Mouse (Mus musculus): Measurements from ENCODE around the gene Ifitm6. TPM values are rescaled to one million over a fixed set of nuclear protein-coding genes. Genes with fewer than 3 reads are reported as not detected.

Ifitm6 gene
- 14.7 TPM for polyA plus RNA-seq (2014; fragmentation: Illumina TruSeq; extraction: RNeasy Lipid Tissue Mini Kit (QIAGEN cat#74804); ENCODE audit: low read depth, low replicate concordance)

GRCm38 (mm10) chr7:141017824-141018223 is at the start of gene Ifitm6:
Gene Ifitm6, minus strand, starts transcription at chr7:141017924.

GRCm38 (mm10) chr7:141060426-141061242 is 42.9 kb upstream of the Ifitm6 start, which contains the start of gene B4galnt4:
Gene B4galnt4, plus strand, starts transcription at chr7:141061104.

GRCm38 (mm10) chr7:141028831-141029230 is 11.1 kb upstream of the Ifitm6 start, which contains the start of gene Gm17387:
Gene Gm17387, plus strand, starts transcription at chr7:141029131.

GRCm38 (mm10) chr7:141010593-141010992 is 7.1 kb downstream of the Ifitm6 start, which contains the start of gene Ifitm3:
Gene Ifitm3, minus strand, starts transcription at chr7:141010770.

GRCm38 (mm10) chr7:140966921-140967320 is 50.8 kb downstream of the Ifitm6 start, which contains the start of gene Ifitm1:
Gene Ifitm1, plus strand, starts transcription at chr7:140967221.

Other genes starting within 250 kb of the Ifitm6 start
- 8.2 TPM for gene Syce1, start 230.1 kb downstream of the Ifitm6 start, polyA plus RNA-seq (2014; fragmentation: Illumina TruSeq; extraction: RNeasy Lipid Tissue Mini Kit (QIAGEN cat#74804); ENCODE audit: low read depth, low replicate concordance)
- gene Zfp941, start 195.7 kb downstream of the Ifitm6 start, polyA plus RNA-seq (2014; fragmentation: Illumina TruSeq; extraction: RNeasy Lipid Tissue Mini Kit (QIAGEN cat#74804); ENCODE audit: low read depth, low replicate concordance): 0.36 TPM
- gene Urah, start 182.9 kb downstream of the Ifitm6 start, polyA plus RNA-seq (2014; fragmentation: Illumina TruSeq; extraction: RNeasy Lipid Tissue Mini Kit (QIAGEN cat#74804); ENCODE audit: low read depth, low replicate concordance): 1.8 TPM
- gene Scgb1c1, start 172.4 kb downstream of the Ifitm6 start, polyA plus RNA-seq (2014; fragmentation: Illumina TruSeq; extraction: RNeasy Lipid Tissue Mini Kit (QIAGEN cat#74804); ENCODE audit: low read depth, low replicate concordance): not detected
- gene Odf3, start 170.1 kb downstream of the Ifitm6 start, polyA plus RNA-seq (2014; fragmentation: Illumina TruSeq; extraction: RNeasy Lipid Tissue Mini Kit (QIAGEN cat#74804); ENCODE audit: low read depth, low replicate concordance): 3.4 TPM
- gene Gm45785, start 161.6 kb downstream of the Ifitm6 start, polyA plus RNA-seq (2014; fragmentation: Illumina TruSeq; extraction: RNeasy Lipid Tissue Mini Kit (QIAGEN cat#74804); ENCODE audit: low read depth, low replicate concordance): not detected
- 52.4 TPM for gene Ric8a, start 161.0 kb downstream of the Ifitm6 start, polyA plus RNA-seq (2014; fragmentation: Illumina TruSeq; extraction: RNeasy Lipid Tissue Mini Kit (QIAGEN cat#74804); ENCODE audit: low read depth, low replicate concordance)
- 29.9 TPM for gene Bet1l, start 160.3 kb downstream of the Ifitm6 start, polyA plus RNA-seq (2014; fragmentation: Illumina TruSeq; extraction: RNeasy Lipid Tissue Mini Kit (QIAGEN cat#74804); ENCODE audit: low read depth, low replicate concordance)
- 79.4 TPM for gene Psmd13, start 136.0 kb downstream of the Ifitm6 start, polyA plus RNA-seq (2014; fragmentation: Illumina TruSeq; extraction: RNeasy Lipid Tissue Mini Kit (QIAGEN cat#74804); ENCODE audit: low read depth, low replicate concordance)
- gene Sirt3, start 135.6 kb downstream of the Ifitm6 start, polyA plus RNA-seq (2014; fragmentation: Illumina TruSeq; extraction: RNeasy Lipid Tissue Mini Kit (QIAGEN cat#74804); ENCODE audit: low read depth, low replicate concordance): 24.1 TPM
- 19.5 TPM for gene Cox8b, start 117.5 kb downstream of the Ifitm6 start, polyA plus RNA-seq (2014; fragmentation: Illumina TruSeq; extraction: RNeasy Lipid Tissue Mini Kit (QIAGEN cat#74804); ENCODE audit: low read depth, low replicate concordance)
- gene Nlrp6, start 97.0 kb downstream of the Ifitm6 start, polyA plus RNA-seq (2014; fragmentation: Illumina TruSeq; extraction: RNeasy Lipid Tissue Mini Kit (QIAGEN cat#74804); ENCODE audit: low read depth, low replicate concordance): 2.0 TPM
- 14.7 TPM for gene Pgghg, start 76.5 kb downstream of the Ifitm6 start, polyA plus RNA-seq (2014; fragmentation: Illumina TruSeq; extraction: RNeasy Lipid Tissue Mini Kit (QIAGEN cat#74804); ENCODE audit: low read depth, low replicate concordance)
- 1.2 TPM for gene Ifitm5, start 67.6 kb downstream of the Ifitm6 start, polyA plus RNA-seq (2014; fragmentation: Illumina TruSeq; extraction: RNeasy Lipid Tissue Mini Kit (QIAGEN cat#74804); ENCODE audit: low read depth, low replicate concordance)
- gene Gm45717, start 62.0 kb downstream of the Ifitm6 start, polyA plus RNA-seq (2014; fragmentation: Illumina TruSeq; extraction: RNeasy Lipid Tissue Mini Kit (QIAGEN cat#74804); ENCODE audit: low read depth, low replicate concordance): not detected
- 414 TPM for gene Ifitm2, start 61.9 kb downstream of the Ifitm6 start, polyA plus RNA-seq (2014; fragmentation: Illumina TruSeq; extraction: RNeasy Lipid Tissue Mini Kit (QIAGEN cat#74804); ENCODE audit: low read depth, low replicate concordance)
- 31.1 TPM for gene Ifitm1, start 50.7 kb downstream of the Ifitm6 start, polyA plus RNA-seq (2014; fragmentation: Illumina TruSeq; extraction: RNeasy Lipid Tissue Mini Kit (QIAGEN cat#74804); ENCODE audit: low read depth, low replicate concordance)
- 370 TPM for gene Ifitm3, start 7.2 kb downstream of the Ifitm6 start, polyA plus RNA-seq (2014; fragmentation: Illumina TruSeq; extraction: RNeasy Lipid Tissue Mini Kit (QIAGEN cat#74804); ENCODE audit: low read depth, low replicate concordance)
- gene Gm17387, start 11.2 kb upstream of the Ifitm6 start, polyA plus RNA-seq (2014; fragmentation: Illumina TruSeq; extraction: RNeasy Lipid Tissue Mini Kit (QIAGEN cat#74804); ENCODE audit: low read depth, low replicate concordance): not detected
- 5.2 TPM for gene B4galnt4, start 43.2 kb upstream of the Ifitm6 start, polyA plus RNA-seq (2014; fragmentation: Illumina TruSeq; extraction: RNeasy Lipid Tissue Mini Kit (QIAGEN cat#74804); ENCODE audit: low read depth, low replicate concordance)
- gene Pkp3, start 60.3 kb upstream of the Ifitm6 start, polyA plus RNA-seq (2014; fragmentation: Illumina TruSeq; extraction: RNeasy Lipid Tissue Mini Kit (QIAGEN cat#74804); ENCODE audit: low read depth, low replicate concordance): 16.8 TPM
- gene Sigirr, start 82.6 kb upstream of the Ifitm6 start, polyA plus RNA-seq (2014; fragmentation: Illumina TruSeq; extraction: RNeasy Lipid Tissue Mini Kit (QIAGEN cat#74804); ENCODE audit: low read depth, low replicate concordance): 17.6 TPM
- 4.5 TPM for gene Ano9, start 99.9 kb upstream of the Ifitm6 start, polyA plus RNA-seq (2014; fragmentation: Illumina TruSeq; extraction: RNeasy Lipid Tissue Mini Kit (QIAGEN cat#74804); ENCODE audit: low read depth, low replicate concordance)
- 39.9 TPM for gene Ptdss2, start 104.5 kb upstream of the Ifitm6 start, polyA plus RNA-seq (2014; fragmentation: Illumina TruSeq; extraction: RNeasy Lipid Tissue Mini Kit (QIAGEN cat#74804); ENCODE audit: low read depth, low replicate concordance)
- 180 TPM for gene Rnh1, start 154.9 kb upstream of the Ifitm6 start, polyA plus RNA-seq (2014; fragmentation: Illumina TruSeq; extraction: RNeasy Lipid Tissue Mini Kit (QIAGEN cat#74804); ENCODE audit: low read depth, low replicate concordance)
- 49.0 TPM for gene Hras, start 176.1 kb upstream of the Ifitm6 start, polyA plus RNA-seq (2014; fragmentation: Illumina TruSeq; extraction: RNeasy Lipid Tissue Mini Kit (QIAGEN cat#74804); ENCODE audit: low read depth, low replicate concordance)
- gene Lrrc56, start 176.2 kb upstream of the Ifitm6 start, polyA plus RNA-seq (2014; fragmentation: Illumina TruSeq; extraction: RNeasy Lipid Tissue Mini Kit (QIAGEN cat#74804); ENCODE audit: low read depth, low replicate concordance): 12.2 TPM
- 11.3 TPM for gene Lmntd2, start 196.2 kb upstream of the Ifitm6 start, polyA plus RNA-seq (2014; fragmentation: Illumina TruSeq; extraction: RNeasy Lipid Tissue Mini Kit (QIAGEN cat#74804); ENCODE audit: low read depth, low replicate concordance)
- gene Rassf7, start 197.9 kb upstream of the Ifitm6 start, polyA plus RNA-seq (2014; fragmentation: Illumina TruSeq; extraction: RNeasy Lipid Tissue Mini Kit (QIAGEN cat#74804); ENCODE audit: low read depth, low replicate concordance): 40.8 TPM
- gene Phrf1, start 210.9 kb upstream of the Ifitm6 start, polyA plus RNA-seq (2014; fragmentation: Illumina TruSeq; extraction: RNeasy Lipid Tissue Mini Kit (QIAGEN cat#74804); ENCODE audit: low read depth, low replicate concordance): 67.3 TPM
- gene Irf7, start 248.6 kb upstream of the Ifitm6 start, polyA plus RNA-seq (2014; fragmentation: Illumina TruSeq; extraction: RNeasy Lipid Tissue Mini Kit (QIAGEN cat#74804); ENCODE audit: low read depth, low replicate concordance): 29.8 TPM